Mouse (Mus musculus) cortical plate, adult 2 months (tissue): ENCODE data around the gene Gne.

Experiments used
- CTCF ChIP-seq: fragments of 200-500 bp; IDR thresholded peaks from 2 replicates; pipeline ENCODE4 v1.5.1; 2011; ENCODE audit warnings: mild to moderate bottlenecking, control low read depth, low read length; ENCODE audit not compliant: insufficient read depth; ENCODE audit errors: extremely low read depth
- POLR2A ChIP-seq: fragments of 200-500 bp; IDR thresholded peaks from 2 replicates; pipeline ENCODE4 v1.6.1; 2011; ENCODE audit warnings: mild to moderate bottlenecking, low read length, control low read depth; ENCODE audit not compliant: insufficient read depth; ENCODE audit errors: extremely low read depth

GRCm38 (mm10) chr4:44010893-44011292, 73.1 kb downstream of the Gne start:
- TF ChIP-seq POLR2A (no peak), CTCF (no peak)
